Mouse (Mus musculus) adrenal gland, postnatal 25 days (tissue): ENCODE measurements around the gene Susd1. TPM values are rescaled to one million over a fixed set of nuclear protein-coding genes. Genes with fewer than 3 reads are reported as not detected.

Experiments used
- DNase-seq: peaks from one replicate; pipeline ENCODE4 v3.0.0; 2021; ENCODE audit warnings: mixed read lengths
- total RNA-seq: library from RNA; stranded (reverse); gene quantifications from 2 replicates; pipeline ENCODE4 v1.2.3, GENCODE M21; 2021

Susd1 gene
- total RNA-seq, 1 experiment from 2014 or later = 2.8 TPM

GRCm38 (mm10) chr4:59280876-59281275 lies 157.6 kb downstream of the Susd1 start:
- no peak for DNase-seq

- DNase-seq = no peak
These were observed 159.3 kb downstream of the Susd1 start for GRCm38 (mm10) chr4:59279111-59279510.

- no peak for DNase-seq
These were observed 160.0 kb downstream of the Susd1 start for GRCm38 (mm10) chr4:59278410-59278809.

- no peak for DNase-seq
These were observed 160.5 kb downstream of the Susd1 start for GRCm38 (mm10) chr4:59277958-59278357.

- no peak for DNase-seq
These were observed 162.5 kb downstream of the Susd1 start for GRCm38 (mm10) chr4:59275956-59276355.

GRCm38 (mm10) chr4:59275494-59275893 lies 162.9 kb downstream of the Susd1 start:
- DNase-seq = no peak

GRCm38 (mm10) chr4:59274136-59274535 lies 164.3 kb downstream of the Susd1 start:
- no peak for DNase-seq

- no peak for DNase-seq
These were observed 165.1 kb downstream of the Susd1 start for GRCm38 (mm10) chr4:59273342-59273741.

GRCm38 (mm10) chr4:59265631-59266030 lies 172.8 kb downstream of the Susd1 start:
- DNase-seq = no peak

- DNase-seq = no peak
These were observed 173.3 kb downstream of the Susd1 start for GRCm38 (mm10) chr4:59265182-59265581.

Other genes with a start within 250 kb of the Susd1 start
- gene Ugcg, start 249.4 kb downstream of the Susd1 start, total RNA-seq = 40.6 and 42.7 TPM in 2 replicates
- 119 and 128 TPM in 2 replicates for gene Ptbp3, start 110.7 kb upstream of the Susd1 start, total RNA-seq
- gene Hsdl2, start 142.9 kb upstream of the Susd1 start, total RNA-seq = 65.0 and 77.2 TPM in 2 replicates
- 19.8 and 21.0 TPM in 2 replicates for gene E130308A19Rik, start 187.6 kb upstream of the Susd1 start, total RNA-seq